Mouse (Mus musculus) lung, postnatal 10 days (tissue): ENCODE measurements at regions not wholly inside any gene's neighbourhood (a gene's known extent, or its start where the extent isn't known, plus 50 kb on each side); places are given as distances from the start of the nearest gene placed in this dataset.

Experiments used
- DNase-seq: peaks from one replicate; pipeline ENCODE4 v3.0.0; 2021

GRCm38 (mm10) chr3:60698189-60698588 is 225.6 kb downstream of the Mbnl1 start:
- no peak for DNase-seq

GRCm38 (mm10) chr3:60707139-60707538 is 234.5 kb downstream of the Mbnl1 start:
- no peak for DNase-seq

- DNase-seq = no peak
Observed at GRCm38 (mm10) chr3:60712896-60713295, 240.3 kb downstream of the Mbnl1 start.

- DNase-seq = no peak
Observed at GRCm38 (mm10) chr3:60720322-60720721, 247.7 kb downstream of the Mbnl1 start.

GRCm38 (mm10) chr3:60731331-60731730 is 258.7 kb downstream of the Mbnl1 start:
- no peak for DNase-seq

- DNase-seq = peak; percentile 43
Observed at GRCm38 (mm10) chr3:60740543-60741294, 261.9 kb upstream of the P2ry1 start.

GRCm38 (mm10) chr3:60741379-60741778 is 261.2 kb upstream of the P2ry1 start:
- DNase-seq = peak; percentile 33

GRCm38 (mm10) chr3:60742232-60742631 is 260.4 kb upstream of the P2ry1 start:
- DNase-seq = no peak

- DNase-seq = no peak
Observed at GRCm38 (mm10) chr3:60745075-60745474, 257.5 kb upstream of the P2ry1 start.

- no peak for DNase-seq
Observed at GRCm38 (mm10) chr3:60758568-60758967, 244.0 kb upstream of the P2ry1 start.

GRCm38 (mm10) chr3:60759046-60759445 is 243.5 kb upstream of the P2ry1 start:
- DNase-seq = no peak

GRCm38 (mm10) chr3:60762874-60763273 is 239.7 kb upstream of the P2ry1 start:
- DNase-seq = peak; percentile 62

GRCm38 (mm10) chr3:60765079-60765478 is 237.5 kb upstream of the P2ry1 start:
- no peak for DNase-seq

- DNase-seq = no peak
Observed at GRCm38 (mm10) chr3:60768996-60769395, 233.6 kb upstream of the P2ry1 start.

GRCm38 (mm10) chr3:60771866-60772265 is 230.7 kb upstream of the P2ry1 start:
- DNase-seq = no peak

- peak; percentile 28 for DNase-seq
Observed at GRCm38 (mm10) chr3:60773383-60773782, 229.2 kb upstream of the P2ry1 start.

GRCm38 (mm10) chr3:60785137-60785875 is 217.3 kb upstream of the P2ry1 start:
- peak; percentile 27 for DNase-seq

GRCm38 (mm10) chr3:60787989-60788388 is 214.6 kb upstream of the P2ry1 start:
- no peak for DNase-seq

- no peak for DNase-seq
Observed at GRCm38 (mm10) chr3:60789441-60789840, 213.2 kb upstream of the P2ry1 start.

GRCm38 (mm10) chr3:60792166-60792565 is 210.4 kb upstream of the P2ry1 start:
- DNase-seq = peak; percentile 4

GRCm38 (mm10) chr3:60796207-60796606 is 206.4 kb upstream of the P2ry1 start:
- DNase-seq = no peak

GRCm38 (mm10) chr3:60797808-60798207 is 204.8 kb upstream of the P2ry1 start:
- DNase-seq = no peak

- DNase-seq = no peak
Observed at GRCm38 (mm10) chr3:60798461-60798860, 204.1 kb upstream of the P2ry1 start.

GRCm38 (mm10) chr3:60798862-60799261 is 203.7 kb upstream of the P2ry1 start:
- DNase-seq = no peak
